Mouse (Mus musculus): ENCODE measurements around the gene Oas3. TPM values are rescaled to one million over a fixed set of nuclear protein-coding genes. Genes with fewer than 3 reads are reported as not detected.

Gene Oas3
- total RNA-seq, 2 experiments from 2014 or later = not detected

GRCm38 (mm10) chr5:120765010-120765409 is 12.5 kb downstream of the Oas3 start:
- DNase-seq = no peak
- intact Hi-C loops (cut with DNase I; ENCODE audit: low total_unique reads) = no loop called here

- DNase-seq = no peak
- intact Hi-C loops (cut with DNase I; ENCODE audit: low total_unique reads) = no loop called here
These were observed 15.6 kb downstream of the Oas3 start for GRCm38 (mm10) chr5:120761901-120762300.

DNA sequence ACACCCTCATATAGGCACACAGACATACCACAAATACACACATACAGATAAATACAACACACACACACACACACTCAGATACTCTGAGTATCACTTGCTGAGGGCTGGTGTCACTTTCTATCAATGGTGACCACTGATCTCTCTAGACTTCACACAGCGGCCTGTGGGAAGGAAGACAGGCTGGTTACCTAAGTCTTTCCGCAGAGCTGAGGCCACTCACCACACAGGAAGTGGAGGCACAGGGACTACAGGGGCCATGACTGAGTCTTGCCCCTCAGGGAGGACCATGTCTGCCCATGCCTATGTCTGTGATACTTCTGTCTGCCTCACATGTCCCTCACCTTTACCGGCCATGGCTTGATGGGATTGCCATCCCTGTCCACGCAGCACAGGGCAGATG is 23.2 kb downstream of the Oas3 start:
- no peak for DNase-seq
- intact Hi-C loops (cut with DNase I; ENCODE audit: low total_unique reads) = no loop called here

DNA sequence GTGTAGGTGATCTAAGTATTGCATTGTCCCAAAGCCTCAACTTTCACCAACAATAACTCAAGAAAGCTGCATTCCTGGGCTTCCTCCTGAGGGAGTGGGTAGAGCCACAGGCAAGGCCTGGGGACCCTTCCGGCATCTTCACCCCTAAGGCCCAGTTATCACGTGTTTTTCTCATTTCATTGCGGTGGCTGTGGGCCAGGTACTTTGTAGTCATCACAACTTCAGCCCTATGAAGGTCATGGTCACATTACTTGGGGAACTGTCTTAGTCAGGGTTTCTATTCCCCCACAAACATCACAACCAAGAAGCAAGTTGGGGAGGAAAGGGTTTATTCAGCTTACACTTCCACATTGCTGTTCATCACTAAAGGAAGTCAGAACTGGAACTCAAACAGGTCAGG is 24.7 kb downstream of the Oas3 start:
- DNase-seq = no peak
- intact Hi-C loops (cut with DNase I; ENCODE audit: low total_unique reads) = no loop called here

DNA sequence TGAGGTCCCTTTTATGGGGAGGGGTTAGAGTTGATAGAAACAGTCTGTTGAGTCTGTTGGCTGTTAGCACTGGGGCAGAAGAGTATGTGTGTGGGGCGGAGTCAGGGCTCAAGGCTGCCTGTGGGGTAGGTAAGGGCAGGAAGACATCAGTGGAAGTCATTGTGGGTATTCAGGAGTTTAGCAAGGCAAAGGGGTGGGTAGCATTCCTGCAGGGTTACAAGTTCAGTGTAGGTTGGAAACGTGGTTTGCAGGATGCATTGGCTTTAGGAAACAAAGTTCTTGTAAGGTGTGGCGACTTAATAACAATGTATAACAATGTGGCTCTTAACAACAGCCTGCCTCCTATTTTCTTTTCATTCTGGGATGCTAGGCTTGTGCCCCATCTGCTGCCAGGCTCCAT is 26.3 kb downstream of the Oas3 start:
- intact Hi-C loops (cut with DNase I; ENCODE audit: low total_unique reads) = no loop called here
- no peak for DNase-seq

DNA sequence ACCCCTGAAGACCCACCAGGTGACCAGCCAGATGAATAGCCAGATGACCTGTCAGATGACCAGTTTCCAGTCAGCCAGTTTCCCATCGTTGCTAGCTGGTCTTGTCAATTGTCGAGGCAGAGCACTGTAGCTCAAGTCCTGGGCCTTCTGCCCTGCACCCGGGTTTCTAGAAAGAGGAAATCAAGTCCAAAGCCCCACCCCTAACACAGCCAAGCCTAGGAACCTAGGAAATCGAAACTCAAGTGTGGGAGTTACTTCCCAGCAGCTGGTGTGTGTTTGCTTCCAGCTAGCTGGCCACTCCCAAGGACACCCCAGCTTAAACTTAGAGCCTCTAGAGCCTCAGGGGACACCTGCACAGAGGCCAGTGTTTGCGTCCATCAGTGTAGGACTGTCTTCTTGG is 27.8 kb downstream of the Oas3 start, which contains the start of gene Oas2:
TSS of gene Oas2 (minus strand) at position 166 of the 400 bp plus-strand sequence.
- intact Hi-C loops (cut with DNase I; ENCODE audit: low total_unique reads) = loop anchor here (5.0 kb wide), 1 partner anchor 72 kb away; no protein-coding TSS in a partner anchor
- DNase-seq = no peak

- DNase-seq = no peak
- intact Hi-C loops (cut with DNase I; ENCODE audit: low total_unique reads) = loop anchor here (5.0 kb wide), 1 partner anchor 69 kb away; no protein-coding TSS in a partner anchor
These were observed 31.0 kb downstream of the Oas3 start for GRCm38 (mm10) chr5:120746451-120746850.

- intact Hi-C loops (cut with DNase I; ENCODE audit: low total_unique reads) = no loop called here
These were observed 35.3 kb downstream of the Oas3 start for GRCm38 (mm10) chr5:120742125-120742524.

GRCm38 (mm10) chr5:120734380-120734990 is 43.0 kb downstream of the Oas3 start:
- DNase-seq = no peak
- intact Hi-C loops (cut with DNase I; ENCODE audit: low total_unique reads) = no loop called here

More at GRCm38 (mm10) chr5:120742125-120742524, 35.3 kb downstream of the Oas3 start:
- DNase-seq = no peak

- DNase-seq = no peak
- intact Hi-C loops (cut with DNase I; ENCODE audit: low total_unique reads) = no loop called here
These were observed 43.8 kb downstream of the Oas3 start for GRCm38 (mm10) chr5:120733696-120734095.

DNA sequence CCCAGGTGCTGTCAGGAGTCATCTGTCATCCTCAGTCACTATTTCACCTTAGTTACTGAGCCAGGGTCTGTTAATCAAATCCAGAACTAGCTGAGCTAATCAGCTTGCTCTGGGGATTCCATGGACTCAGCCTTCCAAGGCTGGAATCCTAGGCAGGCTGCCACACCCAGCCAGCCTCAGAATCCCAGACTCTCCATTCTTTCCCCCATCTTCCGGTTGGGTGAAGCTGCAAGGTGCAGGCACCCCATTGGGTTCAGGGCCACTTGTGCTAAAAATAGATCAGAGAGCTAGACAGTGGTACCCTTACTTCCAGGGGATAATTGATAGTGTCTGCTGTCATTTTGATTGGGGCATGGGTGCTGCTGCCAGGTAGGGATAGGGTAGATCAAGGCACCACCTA is 44.7 kb downstream of the Oas3 start:
- intact Hi-C loops (cut with DNase I; ENCODE audit: low total_unique reads) = no loop called here
- DNase-seq = no peak

GRCm38 (mm10) chr5:120729319-120729718 is 48.1 kb downstream of the Oas3 start:
- intact Hi-C loops (cut with DNase I; ENCODE audit: low total_unique reads) = no loop called here
- DNase-seq = no peak

DNA sequence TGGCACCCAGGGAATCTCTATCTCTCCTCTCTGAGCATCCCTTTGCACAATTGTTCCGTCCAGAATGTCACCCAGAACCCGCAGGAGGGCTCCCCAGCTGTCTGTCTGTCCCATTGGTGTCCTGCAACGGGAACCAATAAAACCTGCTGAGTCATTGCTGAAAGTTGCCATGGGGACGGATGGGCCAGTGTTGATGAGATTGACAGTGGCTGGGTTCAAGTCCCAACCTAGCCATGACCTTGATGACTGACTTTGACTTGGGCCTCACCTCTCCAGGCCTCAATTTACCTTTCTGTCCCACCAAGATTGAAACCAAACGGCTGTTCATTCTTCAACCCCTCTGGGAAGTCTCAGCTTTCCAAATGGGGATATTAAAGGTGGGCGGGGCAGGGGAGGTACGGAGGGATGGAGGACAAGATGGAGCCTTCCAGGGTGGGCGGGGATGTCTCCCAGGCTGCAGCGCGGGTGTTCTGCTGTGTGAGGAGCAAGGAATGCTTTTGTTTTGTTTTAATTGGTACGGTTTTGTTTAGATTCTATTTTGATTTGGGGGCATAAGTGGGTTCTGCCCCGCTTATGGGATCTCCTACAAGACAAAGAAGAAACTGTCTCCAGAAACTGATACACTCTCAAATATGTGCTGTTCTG is 51.5 kb downstream of the Oas3 start:
- no peak for DNase-seq
- intact Hi-C loops (cut with DNase I; ENCODE audit: low total_unique reads) = no loop called here

- no peak for DNase-seq
- intact Hi-C loops (cut with DNase I; ENCODE audit: low total_unique reads) = no loop called here
These were observed 56.5 kb downstream of the Oas3 start for GRCm38 (mm10) chr5:120721005-120721404.

DNA sequence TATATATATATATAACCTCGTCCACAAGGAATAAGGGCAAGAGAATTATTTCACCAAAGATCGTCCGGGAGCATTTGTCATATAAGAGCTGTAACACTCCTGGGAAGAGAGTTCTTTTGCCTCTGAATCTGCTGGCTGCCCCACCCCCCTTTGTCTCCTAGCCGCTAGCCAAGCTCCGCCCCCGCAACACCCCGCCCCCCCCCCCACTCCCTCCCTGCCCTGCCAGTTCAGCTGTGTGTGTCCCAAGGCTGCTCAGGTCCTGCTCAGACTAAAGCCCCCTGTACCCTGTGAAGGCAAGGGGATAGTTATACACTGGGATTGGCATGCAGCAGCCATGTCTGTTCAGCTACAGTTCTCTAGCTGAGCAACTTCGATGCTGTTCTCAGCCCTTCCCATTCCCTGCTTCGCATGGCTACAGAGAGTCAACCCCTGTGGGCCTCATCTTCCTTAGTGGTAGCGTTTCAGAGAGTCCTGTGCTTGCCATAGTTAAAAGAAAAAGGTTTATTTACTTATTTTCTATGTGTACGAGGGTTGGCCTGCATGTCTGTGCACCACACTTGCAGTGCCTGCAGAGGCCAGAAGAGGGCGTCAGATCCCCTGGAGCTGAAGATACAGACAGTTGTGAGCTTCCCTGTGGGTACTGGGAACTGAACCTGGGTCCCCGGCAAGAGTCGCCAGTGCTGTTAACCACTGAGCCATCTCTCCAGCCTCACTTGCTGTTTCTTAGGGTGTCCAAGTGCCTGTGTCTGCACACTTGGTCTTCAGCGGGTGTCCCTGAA is 58.7 kb downstream of the Oas3 start:
- intact Hi-C loops (cut with DNase I; ENCODE audit: low total_unique reads) = no loop called here

GRCm38 (mm10) chr5:120717136-120717535 is 60.3 kb downstream of the Oas3 start:
- no peak for DNase-seq
- intact Hi-C loops (cut with DNase I; ENCODE audit: low total_unique reads) = no loop called here

More for the DNA sequence above, 58.7 kb downstream of the Oas3 start:
- no peak for DNase-seq

- intact Hi-C loops (cut with DNase I; ENCODE audit: low total_unique reads) = no loop called here
These were observed 63.1 kb downstream of the Oas3 start for GRCm38 (mm10) chr5:120714314-120714713.

DNA sequence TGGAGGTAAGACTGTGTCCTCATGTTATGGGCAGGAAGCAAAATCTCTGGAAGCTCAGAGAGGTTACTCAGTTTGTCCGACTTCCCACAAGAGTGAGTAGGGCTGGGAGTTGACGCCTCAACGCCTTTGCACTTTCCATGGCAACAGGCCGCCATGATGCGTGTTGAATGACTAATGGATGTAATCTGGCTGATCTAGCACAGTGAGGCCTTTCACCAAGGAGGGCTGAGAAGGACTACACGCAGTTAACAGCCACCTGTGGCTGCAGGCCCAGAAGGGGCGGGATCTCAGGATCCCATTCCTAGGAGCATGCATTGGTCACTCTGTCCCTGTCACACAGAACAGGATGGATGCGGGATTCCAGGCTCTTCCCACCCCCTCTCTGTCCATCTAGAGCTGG is 64.7 kb downstream of the Oas3 start:
- no peak for DNase-seq
- intact Hi-C loops (cut with DNase I; ENCODE audit: low total_unique reads) = no loop called here

More at GRCm38 (mm10) chr5:120714314-120714713, 63.1 kb downstream of the Oas3 start:
- peak; percentile 62 for DNase-seq

DNA sequence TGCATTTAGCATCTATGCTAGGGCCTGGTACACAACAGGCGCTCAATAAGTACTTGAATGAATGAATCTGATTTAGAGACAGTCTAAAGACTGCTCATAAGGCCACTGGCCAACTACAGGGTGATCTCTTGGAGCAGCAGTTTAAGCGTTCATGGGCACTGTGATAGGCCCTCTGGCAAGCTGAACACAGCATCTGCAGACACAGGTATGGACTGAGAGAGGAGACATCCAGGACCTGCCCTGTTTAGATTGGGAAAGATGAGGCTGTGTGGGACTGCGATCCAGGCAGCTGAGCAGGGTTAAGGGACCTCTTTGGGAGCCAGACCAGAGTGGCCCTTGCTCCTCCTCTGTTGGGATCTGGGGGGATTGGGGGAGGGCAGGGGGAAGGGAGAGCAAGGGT is 65.6 kb downstream of the Oas3 start, which contains the start of gene Dtx1:
TSS of gene Dtx1 (minus strand) at position 101 of the 400 bp plus-strand sequence.
- intact Hi-C loops (cut with DNase I; ENCODE audit: low total_unique reads) = loop anchor here (2.0 kb wide), 1 partner anchor 31 kb away; no protein-coding TSS in a partner anchor

GRCm38 (mm10) chr5:120711416-120711815 is 66.0 kb downstream of the Oas3 start:
- intact Hi-C loops (cut with DNase I; ENCODE audit: low total_unique reads) = loop anchor here (2.0 kb wide), 1 partner anchor 31 kb away; no protein-coding TSS in a partner anchor
- peak; percentile 50 for DNase-seq

More for the DNA sequence above, 65.6 kb downstream of the Oas3 start, which contains the start of gene Dtx1:
- no peak for DNase-seq

All from gastrocnemius, postnatal 14 days (tissue).